Mouse (Mus musculus) heart, embryonic 15.5 days (tissue): ENCODE measurements around the gene Meis1. TPM values are rescaled to one million over a fixed set of nuclear protein-coding genes. Genes with fewer than 3 reads are reported as not detected.

Experiments used
- ATAC-seq: fragments of 200-750 bp; cut with Nextera tagmentation; replicated peaks from 2 replicates; pipeline ENCODE4 v1.8.0; 2017; ENCODE audit warnings: low read depth, moderate TSS enrichment; ENCODE audit not compliant: insufficient number of reproducible peaks, insufficient read depth, low FRiP score
- H3K27ac ChIP-seq: fragments of 300-500 bp; sonication (generic); 2 replicates; pipeline ENCODE4 v1.5.1; 2015; ENCODE audit warnings: mild to moderate bottlenecking, inconsistent platforms
- H3K27me3 ChIP-seq: fragments of 300-500 bp; sonication (generic); 2 replicates; pipeline ENCODE4 v1.6.1; 2015; ENCODE audit warnings: inconsistent platforms
- H3K36me3 ChIP-seq: fragments of 300-500 bp; sonication (generic); 2 replicates; pipeline ENCODE4 v1.6.1; 2015; ENCODE audit warnings: mild to moderate bottlenecking, inconsistent platforms
- H3K4me1 ChIP-seq: fragments of 300-500 bp; sonication (generic); replicated peaks from 2 replicates; pipeline ENCODE4 v1.6.1; 2015; ENCODE audit warnings: inconsistent platforms
- H3K4me2 ChIP-seq: fragments of 300-500 bp; sonication (generic); 2 replicates; pipeline ENCODE4 v1.6.1; 2015; ENCODE audit warnings: inconsistent platforms, mild to moderate bottlenecking, moderate library complexity
- H3K4me3 ChIP-seq: fragments of 300-500 bp; sonication (generic); 2 replicates; pipeline ENCODE4 v1.5.1; 2015; ENCODE audit warnings: mild to moderate bottlenecking, inconsistent platforms
- H3K9ac ChIP-seq: fragments of 300-500 bp; sonication (generic); 2 replicates; pipeline ENCODE4 v1.6.1; 2015; ENCODE audit warnings: mild to moderate bottlenecking, inconsistent platforms
- H3K9me3 ChIP-seq: fragments of 300-500 bp; sonication (generic); replicated peaks from 2 replicates; pipeline ENCODE4 v1.6.1; 2016; ENCODE audit warnings: inconsistent platforms
- WGBS: fragments of 180-500 bp; shearing (Covaris S2); methylation state at CpG from one replicate; pipeline ENCODE4 v1.1.7; 2015; ENCODE audit warnings: mixed read lengths; 5-methylcytosine and 5-hydroxymethylcytosine counted together
- polyA plus RNA-seq: library from polyadenylated mRNA; unstranded; fragments of >200 nt; fragmentation: Nextera tagmentation; extraction: Ambion mirVana; gene quantifications from 2 replicates; pipeline ENCODE4 v1.2.1, GENCODE M21; 2015

Gene Meis1
- polyA plus RNA-seq, 1 experiment from 2014 or later = 51.8 TPM

DNA sequence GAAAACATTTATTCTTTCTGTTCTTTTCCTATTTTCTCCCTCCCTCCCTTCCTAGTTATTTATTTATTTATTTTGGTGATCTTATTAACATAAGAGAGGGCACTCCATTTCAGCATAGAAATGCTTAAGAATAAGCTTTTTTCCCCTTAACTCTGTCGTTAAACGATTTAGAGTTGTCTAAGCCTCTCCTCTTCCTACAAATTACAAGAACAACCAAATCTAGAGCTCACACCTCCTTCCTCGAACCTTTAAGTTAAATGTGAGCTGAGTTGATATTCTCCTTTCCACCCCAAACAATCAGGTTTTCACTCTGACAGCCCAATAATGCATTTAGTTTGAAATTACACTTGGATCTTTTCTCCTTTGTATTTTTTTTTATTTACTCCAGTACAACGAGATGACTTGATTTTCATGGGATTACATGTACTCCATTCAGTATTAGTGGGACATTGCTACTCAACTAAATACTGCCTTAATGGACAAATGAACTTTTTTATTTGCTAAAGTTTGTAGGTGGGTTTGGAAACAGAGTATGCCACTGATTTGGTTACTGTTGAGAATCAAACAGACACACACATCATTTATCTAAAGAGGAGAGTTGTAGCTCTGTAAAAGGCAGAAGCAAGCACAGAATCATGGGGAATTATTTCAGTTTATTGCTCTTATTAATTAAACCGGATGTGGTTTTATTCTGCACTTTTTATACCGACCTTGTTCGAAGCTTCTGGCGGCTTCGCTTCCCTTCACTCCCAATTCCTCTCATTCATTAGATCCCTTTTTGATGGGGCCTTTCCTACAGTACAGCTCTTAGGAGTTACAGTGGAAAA, 145.1 kb downstream of the Meis1 start:
- H3K9ac ChIP-seq = no peak overlapping the region
- 0 out of 2 replicates have a peak overlapping the region, but pooled peaks have one; percentile 75 for H3K27ac ChIP-seq
- H3K4me1 ChIP-seq = peaks cover 41% of the 10 kb centered on the region
- H3K36me3 ChIP-seq = no peaks in the 10 kb centered on the region
- 30% methylated on average over 9 of the region's 9 CpGs for WGBS
- no peaks in the 10 kb centered on the region for H3K9me3 ChIP-seq
- no peak for ATAC-seq
- peaks cover 16% of the 10 kb centered on the region for H3K27me3 ChIP-seq
- peak overlapping the region; percentile 93 for H3K4me2 ChIP-seq
- H3K4me3 ChIP-seq = no peak overlapping the region

DNA sequence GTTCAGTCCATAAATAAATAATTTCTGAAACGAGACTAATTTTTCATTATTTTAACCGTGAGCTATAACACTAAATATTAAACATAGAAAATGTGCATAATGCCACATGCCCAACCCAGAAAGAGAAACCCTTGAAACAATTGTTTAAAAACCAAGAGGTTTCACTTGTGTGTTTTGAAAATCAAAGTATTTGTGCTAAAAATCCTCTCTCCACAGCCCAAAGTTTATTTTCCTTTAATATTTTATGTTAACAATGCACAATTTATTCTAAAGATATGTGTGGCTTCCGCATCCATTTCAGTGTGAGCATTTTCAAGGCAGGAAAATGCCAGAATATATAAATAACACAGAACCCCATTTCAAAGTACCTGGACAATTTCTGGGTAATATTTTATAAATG, 146.0 kb downstream of the Meis1 start:
- Histone ChIP-seq H3K4me1 (peaks cover 41% of the 10 kb centered on the region), H3K27me3 (peaks cover 16% of the 10 kb centered on the region), H3K9me3 (no peaks in the 10 kb centered on the region), H3K4me2 (no peak overlapping the region), H3K27ac (no peak overlapping the region), H3K4me3 (no peak overlapping the region), H3K9ac (no peak overlapping the region), H3K36me3 (no peaks in the 10 kb centered on the region)
- 34% methylated on average over 3 of the region's 3 CpGs for WGBS
- no peak for ATAC-seq

DNA sequence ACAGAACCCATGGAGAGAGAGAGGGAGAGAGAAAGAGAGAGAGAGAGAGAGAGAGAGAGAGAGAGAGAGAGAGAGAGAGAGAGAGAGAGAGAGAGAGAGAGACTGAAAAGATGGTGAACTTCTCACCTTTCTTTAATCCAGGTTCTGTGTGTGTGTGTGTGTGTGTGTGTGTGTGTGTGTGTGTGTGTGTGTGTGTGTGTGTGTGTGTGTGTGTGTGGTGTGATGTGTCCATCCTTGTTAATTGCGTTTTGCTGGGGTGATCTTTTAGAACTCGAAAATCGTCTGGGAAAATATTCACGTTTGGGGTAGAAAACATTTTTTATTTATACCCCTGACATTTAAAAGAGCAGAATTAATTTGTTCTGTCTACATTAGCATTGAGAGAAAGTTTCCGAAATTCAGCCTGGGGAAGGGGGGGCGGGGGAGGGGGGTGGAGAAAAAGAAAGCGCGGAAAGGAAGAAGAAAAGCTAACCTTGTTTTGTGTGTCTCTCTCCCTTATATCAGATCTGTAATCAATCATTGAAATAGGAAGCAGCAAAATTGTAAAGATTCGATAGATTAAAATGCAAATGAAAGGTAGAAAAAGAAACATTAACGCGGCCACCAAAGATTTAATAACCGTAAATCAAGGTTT, 146.6 kb downstream of the Meis1 start:
- Histone ChIP-seq H3K4me2 (peak overlapping the region; percentile 96), H3K36me3 (no peaks in the 10 kb centered on the region), H3K4me1 (peaks cover 41% of the 10 kb centered on the region), H3K27me3 (peaks cover 16% of the 10 kb centered on the region), H3K4me3 (peak overlapping the region; percentile 58), H3K27ac (no peak overlapping the region; the same call in 1 of the 2 replicates), H3K9ac (no peak overlapping the region), H3K9me3 (no peaks in the 10 kb centered on the region)
- no peak for ATAC-seq
- 16% methylated on average over 12 of the region's 12 CpGs for WGBS

DNA sequence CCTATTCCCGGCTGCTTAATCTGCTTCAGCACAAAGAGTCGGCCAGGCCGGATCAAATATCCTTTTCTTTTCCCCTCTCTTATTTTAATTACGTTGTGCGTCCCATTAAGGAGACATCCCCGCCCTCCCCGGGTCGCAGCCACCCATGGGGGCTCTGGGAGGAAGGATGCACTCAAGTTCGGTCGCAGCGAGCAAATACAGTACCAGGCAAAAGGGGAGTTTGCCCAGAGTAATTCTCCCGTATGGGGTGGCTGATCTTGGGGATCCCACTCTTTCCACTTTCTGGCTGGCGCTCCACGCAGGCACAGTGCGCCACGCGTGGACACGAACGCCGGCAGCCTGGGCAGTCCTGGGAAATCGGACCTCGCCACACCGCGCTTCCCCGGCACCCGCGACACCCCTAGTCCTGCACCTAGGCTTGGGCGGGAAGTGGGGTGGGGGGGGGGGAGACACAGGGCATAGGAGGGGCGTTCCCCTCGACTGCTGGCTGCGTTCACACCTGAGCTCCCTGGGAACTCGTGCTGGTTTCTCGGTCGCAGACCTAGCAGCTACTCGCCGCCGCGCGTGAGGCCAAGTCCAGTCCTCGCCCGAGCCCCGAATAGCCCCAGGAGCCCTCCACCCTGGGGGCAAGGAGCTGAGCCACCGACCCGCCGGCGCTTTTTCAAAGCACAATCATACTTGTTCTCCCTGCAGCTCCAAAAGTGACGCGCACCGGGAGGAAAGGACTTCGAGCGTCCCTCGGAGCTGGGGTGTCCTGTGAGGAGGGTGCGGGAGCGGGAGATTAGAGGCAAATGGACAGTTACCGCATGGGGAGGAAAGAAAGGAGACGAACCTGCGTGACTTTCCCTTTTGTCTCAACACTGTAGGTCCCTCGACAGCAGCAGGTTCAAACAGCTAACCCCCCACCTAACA, 147.4 kb downstream of the Meis1 start:
- Histone ChIP-seq H3K9ac (peak overlapping the region; percentile 66), H3K4me3 (peak overlapping the region; percentile 58), H3K36me3 (no peaks in the 10 kb centered on the region), H3K4me1 (peaks cover 33% of the 10 kb centered on the region), H3K27ac (peak overlapping the region; percentile 57), H3K27me3 (peaks cover 16% of the 10 kb centered on the region), H3K9me3 (no peaks in the 10 kb centered on the region), H3K4me2 (peak overlapping the region; percentile 96)
- ATAC-seq = peak; percentile 56
- under 1% methylated on average over 58 of the region's 58 CpGs for WGBS

DNA sequence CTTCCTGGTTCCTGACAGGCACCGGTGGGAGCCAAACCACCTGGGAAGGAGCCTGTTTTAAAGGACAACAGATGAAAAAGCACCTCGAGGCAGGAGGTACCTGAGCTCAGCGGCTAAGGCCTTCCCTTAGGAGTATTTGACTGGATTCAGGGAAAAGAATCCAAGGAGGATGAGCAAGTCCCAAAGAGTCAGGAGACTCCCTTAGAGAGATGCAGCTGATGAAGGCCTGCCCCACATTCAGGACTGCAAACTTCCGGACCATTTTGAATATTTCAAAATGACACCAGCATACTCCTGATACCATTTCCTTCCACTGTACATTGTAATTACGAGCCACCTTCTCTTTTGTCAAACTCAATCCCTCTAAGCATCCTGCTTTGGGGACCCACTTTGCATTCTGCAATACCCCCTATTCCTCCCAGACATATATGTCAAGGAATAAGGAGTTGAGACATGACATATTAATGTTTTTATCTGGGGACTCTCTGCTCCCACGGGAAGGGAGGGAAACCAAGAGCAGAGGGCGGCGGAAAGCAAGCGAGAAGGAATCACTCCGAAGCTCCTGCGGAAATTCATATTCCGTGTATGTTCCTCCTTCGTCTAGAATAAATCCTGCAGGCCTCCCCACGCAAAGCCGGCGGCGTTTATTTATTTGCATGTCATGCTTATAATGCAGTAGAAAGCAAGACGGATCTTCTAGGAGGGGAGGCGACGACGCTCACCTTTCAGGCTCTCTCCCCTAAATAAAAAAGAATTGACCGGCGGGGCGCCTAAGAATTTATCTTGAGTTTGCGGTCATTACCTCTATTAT, 148.5 kb downstream of the Meis1 start:
- Histone ChIP-seq H3K27me3 (peaks cover 16% of the 10 kb centered on the region; the same call in 1 of the 2 replicates), H3K27ac (peak overlapping the region; percentile 57; the same call in 1 of the 2 replicates), H3K4me1 (peaks cover 22% of the 10 kb centered on the region), H3K9me3 (no peaks in the 10 kb centered on the region), H3K36me3 (no peaks in the 10 kb centered on the region), H3K4me2 (peak overlapping the region; percentile 96), H3K4me3 (peak overlapping the region; percentile 58), H3K9ac (no peak overlapping the region)
- no peak for ATAC-seq
- 27% methylated on average over 25 of the region's 25 CpGs for WGBS

DNA sequence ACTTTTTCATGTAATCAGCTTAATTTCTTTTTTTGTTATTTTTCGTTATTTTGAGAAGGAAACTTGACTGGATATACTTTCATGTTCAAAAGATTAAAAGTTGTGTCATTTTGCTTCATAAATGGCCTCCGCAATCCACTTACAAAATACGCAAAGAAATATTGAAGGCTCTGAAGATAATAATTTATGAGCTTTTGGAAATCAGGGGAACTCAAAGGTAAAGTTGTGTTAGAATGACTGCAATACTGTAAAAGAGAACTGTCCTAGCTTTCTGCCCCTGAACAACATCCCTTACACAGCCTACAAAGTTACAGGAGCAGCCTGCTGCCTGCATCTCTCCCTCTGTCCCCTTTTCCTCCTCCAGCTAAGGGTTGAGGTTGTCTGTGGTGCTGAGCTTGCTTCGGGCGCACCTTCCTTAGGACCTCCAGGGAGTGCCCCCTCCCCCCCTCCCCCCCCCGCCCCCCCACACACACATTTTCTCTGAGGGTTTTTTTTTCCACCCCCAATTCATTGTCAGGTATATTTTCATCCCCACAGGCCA, 149.3 kb downstream of the Meis1 start:
- Histone ChIP-seq H3K9ac (no peak overlapping the region), H3K4me3 (no peak overlapping the region), H3K4me2 (no peak overlapping the region), H3K27me3 (peaks cover 13% of the 10 kb centered on the region; the same call in 1 of the 2 replicates), H3K4me1 (peaks cover 14% of the 10 kb centered on the region), H3K27ac (no peak overlapping the region), H3K9me3 (no peaks in the 10 kb centered on the region), H3K36me3 (no peaks in the 10 kb centered on the region)
- no peak for ATAC-seq
- 55% methylated on average over 6 of the region's 6 CpGs for WGBS

DNA sequence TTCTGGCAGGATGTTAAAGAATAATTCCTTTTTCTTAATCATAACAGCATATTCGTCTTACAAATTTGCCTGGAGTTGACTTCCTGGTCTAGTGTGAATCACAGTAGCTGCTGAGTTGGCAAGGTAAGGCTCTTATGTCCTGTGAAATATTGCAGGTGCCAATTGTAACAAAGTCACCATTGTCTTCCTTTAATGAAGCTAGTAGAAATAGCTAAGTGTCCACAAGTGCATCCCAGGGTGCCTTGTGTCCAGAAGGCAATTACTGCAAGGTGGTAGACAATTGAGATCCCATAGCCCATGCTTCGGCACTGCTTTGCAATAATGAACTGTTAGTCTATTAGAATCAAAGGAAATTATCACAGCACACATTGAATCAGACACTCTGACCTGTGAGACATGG, 151.1 kb downstream of the Meis1 start:
- no peak overlapping the region for H3K4me3 ChIP-seq
- no peak for ATAC-seq
- no peak overlapping the region for H3K9ac ChIP-seq
- H3K4me2 ChIP-seq = no peak overlapping the region
- H3K36me3 ChIP-seq = no peaks in the 10 kb centered on the region
- peaks cover 10% of the 10 kb centered on the region; the same call in 1 of the 2 replicates for H3K27me3 ChIP-seq
- 75% methylated on average over 2 of the region's 2 CpGs for WGBS
- peaks cover 8% of the 10 kb centered on the region for H3K4me1 ChIP-seq
- no peak overlapping the region for H3K27ac ChIP-seq
- no peaks in the 10 kb centered on the region for H3K9me3 ChIP-seq

DNA sequence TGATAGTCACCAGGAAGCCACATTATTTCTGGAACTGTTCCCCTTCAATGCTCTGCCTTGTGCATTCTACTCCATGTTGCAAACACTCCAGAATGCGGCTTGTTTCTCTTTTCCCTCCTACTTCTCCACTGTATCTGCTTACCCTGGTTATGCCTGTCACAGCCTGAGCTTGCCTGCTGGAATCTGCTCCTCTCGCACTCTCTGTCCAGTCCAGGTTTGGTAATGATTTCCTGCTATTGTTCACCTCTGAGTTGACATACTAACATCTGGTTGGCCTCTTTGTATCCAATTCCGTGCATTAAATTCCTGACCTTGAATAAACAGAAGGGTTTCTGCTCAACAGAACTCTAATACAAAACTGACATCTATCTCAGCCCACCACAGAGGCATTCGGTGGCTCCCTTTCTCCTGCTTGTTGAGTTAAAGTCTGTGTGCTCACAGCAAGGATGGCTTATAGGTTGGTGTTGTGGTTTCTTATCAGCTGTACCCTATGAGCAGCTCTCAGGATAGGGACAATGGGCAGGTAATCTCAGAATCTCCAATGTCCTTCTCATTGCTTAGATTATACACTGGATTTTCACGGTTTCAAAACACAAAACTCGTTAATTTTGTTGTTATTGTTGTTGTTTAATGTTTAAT, 152.5 kb downstream of the Meis1 start:
- 47% methylated on average over 6 of the region's 6 CpGs for WGBS

DNA sequence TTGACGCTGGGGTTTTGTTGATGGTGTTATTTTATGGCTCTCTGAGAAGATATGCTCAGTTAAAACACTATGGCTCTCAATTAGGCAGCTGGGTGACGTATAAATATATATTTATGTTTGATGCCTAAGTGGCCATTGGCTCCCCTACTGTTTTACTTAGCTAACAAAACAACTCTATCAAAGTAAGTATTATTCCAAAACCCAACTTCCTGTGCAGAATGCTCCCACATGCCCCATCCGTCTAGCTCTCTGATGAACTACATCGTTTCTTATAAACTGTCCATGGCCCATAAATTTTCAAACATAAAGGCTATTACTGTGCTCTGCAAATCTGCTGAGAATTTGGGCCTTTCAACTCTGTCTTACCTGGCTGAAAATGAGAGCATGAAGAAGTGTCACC, 168.0 kb downstream of the Meis1 start:
- Histone ChIP-seq H3K9ac (no peak overlapping the region), H3K9me3 (no peaks in the 10 kb centered on the region), H3K36me3 (no peaks in the 10 kb centered on the region), H3K4me2 (no peak overlapping the region), H3K27ac (no peak overlapping the region), H3K4me3 (no peak overlapping the region), H3K27me3 (no peaks in the 10 kb centered on the region), H3K4me1 (no peaks in the 10 kb centered on the region)
- 71% methylated on average over 4 of the region's 4 CpGs for WGBS
- ATAC-seq = no peak

More for the DNA sequence above, 152.5 kb downstream of the Meis1 start:
- no peak overlapping the region for H3K4me2 ChIP-seq
- ATAC-seq = no peak
- no peaks in the 10 kb centered on the region for H3K9me3 ChIP-seq
- no peak overlapping the region for H3K4me3 ChIP-seq
- peaks cover 2% of the 10 kb centered on the region for H3K4me1 ChIP-seq
- no peak overlapping the region for H3K27ac ChIP-seq
- H3K9ac ChIP-seq = no peak overlapping the region
- H3K27me3 ChIP-seq = peaks cover 9% of the 10 kb centered on the region; the same call in 1 of the 2 replicates
- H3K36me3 ChIP-seq = no peaks in the 10 kb centered on the region

DNA sequence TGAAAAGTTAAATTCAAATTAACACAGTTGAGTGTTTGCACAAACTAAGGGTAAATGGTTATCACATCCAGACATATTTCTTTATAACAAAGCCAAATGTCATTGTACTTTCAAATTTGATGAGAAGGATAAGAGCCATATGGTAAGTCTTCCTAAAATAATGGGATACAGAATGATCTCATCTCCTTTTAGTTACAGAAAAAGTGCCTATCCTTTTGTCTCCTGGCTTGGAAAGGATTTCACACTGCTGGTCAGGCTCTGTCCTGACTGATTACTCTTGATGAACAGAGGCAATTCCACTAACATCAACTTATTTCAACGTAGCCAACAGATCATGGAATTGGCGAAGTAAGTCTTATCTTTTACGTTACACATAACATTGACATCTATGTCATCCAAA, 171.1 kb downstream of the Meis1 start:
- WGBS = 87% methylated on average over 3 of the region's 3 CpGs
- H3K9me3 ChIP-seq = no peaks in the 10 kb centered on the region
- no peaks in the 10 kb centered on the region for H3K36me3 ChIP-seq
- no peak for ATAC-seq
- H3K4me2 ChIP-seq = no peak overlapping the region
- no peak overlapping the region for H3K27ac ChIP-seq
- no peaks in the 10 kb centered on the region for H3K27me3 ChIP-seq
- H3K4me1 ChIP-seq = no peaks in the 10 kb centered on the region
- no peak overlapping the region for H3K4me3 ChIP-seq
- no peak overlapping the region for H3K9ac ChIP-seq
